Mouse (Mus musculus) MEL (cell line): ENCODE measurements around the gene Galnt3. TPM values are rescaled to one million over a fixed set of nuclear protein-coding genes. Genes with fewer than 3 reads are reported as not detected.

Experiments used
- DNase-seq: peaks from one replicate; pipeline ENCODE4 v3.0.0; 2011; ENCODE audit warnings: low read depth, low spot score
- H3K27ac ChIP-seq: 2 replicates; pipeline ENCODE4 v1.5.1; 2012; ENCODE audit warnings: low read depth, mild to moderate bottlenecking, control low read depth, low read length, moderate library complexity; ENCODE audit not compliant: control insufficient read depth
- H3K27me3 ChIP-seq, 2 experiments: fragments of 150-350 bp in 1 of 2; sonication (generic) in 1 of 2; 2 replicates each; pipeline ENCODE4 v1.6.1; 2012; ENCODE audit warnings: low read length in 2 of 2, mild to moderate bottlenecking in 2 of 2, improper control_type of control experiment in 1 of 2, moderate library complexity in 1 of 2; ENCODE audit not compliant: insufficient read depth in 2 of 2, control insufficient read depth in 1 of 2
- H3K36me3 ChIP-seq, 2 experiments: 2 replicates each; pipeline ENCODE4 v1.6.1; 2012 to 2014; ENCODE audit warnings: low read length in 2 of 2, improper control_type of control experiment in 1 of 2, inconsistent platforms in 1 of 2, mild to moderate bottlenecking in 1 of 2; ENCODE audit not compliant: insufficient read depth in 2 of 2, control insufficient read depth in 1 of 2
- H3K4me1 ChIP-seq, 2 experiments: fragments of 150-350 bp in 1 of 2; sonication (generic) in 1 of 2; 2 replicates each; pipeline ENCODE4 v1.6.1; 2012; ENCODE audit warnings: low read length in 2 of 2, improper control_type of control experiment in 1 of 2, mild to moderate bottlenecking in 1 of 2; ENCODE audit not compliant: insufficient read depth in 2 of 2, control insufficient read depth in 1 of 2
- H3K4me3 ChIP-seq, 2 experiments: fragments of 150-350 bp in 1 of 2; sonication (generic) in 1 of 2; 2 replicates each; pipeline ENCODE4 v1.5.1; 2012; ENCODE audit warnings: low read depth in 2 of 2, low read length in 2 of 2, mild to moderate bottlenecking in 2 of 2, moderate library complexity in 2 of 2, control low read depth in 1 of 2, improper control_type of control experiment in 1 of 2; ENCODE audit not compliant: control insufficient read depth in 1 of 2, insufficient read depth in 1 of 2
- H3K79me2 ChIP-seq: 2 replicates; pipeline ENCODE4 v1.6.1; 2012; ENCODE audit warnings: mild to moderate bottlenecking, low read length, moderate library complexity; ENCODE audit not compliant: control insufficient read depth, poor library complexity, insufficient read depth
- H3K9ac ChIP-seq: 2 replicates; pipeline ENCODE4 v1.6.1; 2012; ENCODE audit warnings: low read depth, mild to moderate bottlenecking, control low read depth, low read length, moderate library complexity; ENCODE audit not compliant: control insufficient read depth, poor library complexity, severe bottlenecking
- H3K9me3 ChIP-seq: fragments of 150-350 bp; sonication (generic); replicated peaks from 2 replicates; pipeline ENCODE4 v1.6.1; 2012; ENCODE audit warnings: mild to moderate bottlenecking, low read length, improper control_type of control experiment, moderate library complexity; ENCODE audit not compliant: insufficient read depth
- CHD1 ChIP-seq: IDR thresholded peaks from 2 replicates; pipeline ENCODE4 v1.6.1; 2012; ENCODE audit warnings: low read depth, mild to moderate bottlenecking, inconsistent platforms, low read length, improper control_type of control experiment
- ELF1 ChIP-seq: IDR thresholded peaks from 2 replicates; pipeline ENCODE4 v1.6.1; 2014; ENCODE audit warnings: low read depth, mild to moderate bottlenecking, inconsistent platforms, low read length, improper control_type of control experiment, moderate library complexity
- EP300 ChIP-seq, 2 experiments: IDR thresholded peaks; 2 replicates each; pipeline ENCODE4 v1.6.1; 2011; ENCODE audit warnings: improper control_type of control experiment in 2 of 2, low read length in 2 of 2, low read depth in 1 of 2, mild to moderate bottlenecking in 1 of 2
- ETS1 ChIP-seq: IDR thresholded peaks from 2 replicates; pipeline ENCODE4 v1.6.1; 2012; ENCODE audit warnings: low read depth, mild to moderate bottlenecking, inconsistent platforms, low read length, improper control_type of control experiment, moderate library complexity
- MAFK ChIP-seq: IDR thresholded peaks from 2 replicates; pipeline ENCODE4 v1.6.1; 2011; ENCODE audit warnings: low read depth, mild to moderate bottlenecking, low read length, improper control_type of control experiment, borderline replicate concordance
- MEF2A ChIP-seq: IDR thresholded peaks from 2 replicates; pipeline ENCODE4 v1.6.1; 2014; ENCODE audit warnings: low read depth, mild to moderate bottlenecking, inconsistent platforms, low read length, improper control_type of control experiment; ENCODE audit not compliant: poor library complexity, insufficient replicate concordance, severe bottlenecking; ENCODE audit errors: extremely low read depth
- MXI1 ChIP-seq: IDR thresholded peaks from 2 replicates; pipeline ENCODE4 v1.6.1; 2011; ENCODE audit warnings: mild to moderate bottlenecking, low read depth, low read length, improper control_type of control experiment
- MYC ChIP-seq: IDR thresholded peaks from 2 replicates; pipeline ENCODE4 v1.6.1; 2011; ENCODE audit warnings: low read depth, mild to moderate bottlenecking, low read length, improper control_type of control experiment, moderate library complexity
- NRF1 ChIP-seq: IDR thresholded peaks from 2 replicates; pipeline ENCODE4 v1.6.1; 2014; ENCODE audit warnings: low read depth, mild to moderate bottlenecking, inconsistent platforms, low read length, improper control_type of control experiment, moderate library complexity; ENCODE audit not compliant: poor library complexity, insufficient read depth, severe bottlenecking
- RAD21 ChIP-seq: IDR thresholded peaks from 2 replicates; pipeline ENCODE4 v1.6.1; 2011; ENCODE audit warnings: mild to moderate bottlenecking, low read depth, low read length, improper control_type of control experiment
- SIN3A ChIP-seq: IDR thresholded peaks from 2 replicates; pipeline ENCODE4 v1.6.1; 2012; ENCODE audit warnings: low read length, improper control_type of control experiment, inconsistent platforms
- SMC3 ChIP-seq: IDR thresholded peaks from 2 replicates; pipeline ENCODE4 v1.6.1; 2011; ENCODE audit warnings: low read depth, low read length, improper control_type of control experiment
- TAL1 ChIP-seq: IDR thresholded peaks from 2 replicates; pipeline ENCODE4 v1.6.1; 2012; ENCODE audit warnings: mild to moderate bottlenecking, inconsistent platforms, low read length, moderate library complexity, mixed read lengths
- TCF12 ChIP-seq: IDR thresholded peaks from 2 replicates; pipeline ENCODE4 v1.6.1; 2014; ENCODE audit warnings: low read depth, mild to moderate bottlenecking, inconsistent platforms, low read length, improper control_type of control experiment, moderate library complexity
- USF1 ChIP-seq: IDR thresholded peaks from 2 replicates; pipeline ENCODE4 v1.6.1; 2014; ENCODE audit warnings: low read depth, mild to moderate bottlenecking, inconsistent platforms, low read length, improper control_type of control experiment, moderate library complexity
- ZMIZ1 ChIP-seq: IDR thresholded peaks from 2 replicates; pipeline ENCODE4 v1.6.1; 2012; ENCODE audit warnings: low read depth, mild to moderate bottlenecking, inconsistent platforms, low read length, improper control_type of control experiment, moderate library complexity
- ZNF384 ChIP-seq: IDR thresholded peaks from 2 replicates; pipeline ENCODE4 v1.6.1; 2012; ENCODE audit warnings: low read depth, mild to moderate bottlenecking, inconsistent platforms, low read length, improper control_type of control experiment
- polyA plus RNA-seq, 2 experiments: library from polyadenylated mRNA; stranded (reverse) in 1 of 2; unstranded in 1 of 2; fragments of >175 nt in 1 of 2; fragments of >200 nt in 1 of 2; gene quantifications; 2 replicates each; pipeline versions ENCODE4 v1.2.1 to v1.2.4; 2012; ENCODE audit warnings: low replicate concordance in 2 of 2, low read depth in 1 of 2; ENCODE audit not compliant: insufficient read length in 2 of 2, insufficient read depth in 1 of 2, missing spikeins in 1 of 2
- total RNA-seq: library from RNA; depleted of rRNA; stranded (reverse); fragments of 300-350 nt; gene quantifications from 2 replicates; pipeline ENCODE4 v1.2.3, GENCODE M21; 2012

Gene Galnt3
- total and polyA plus RNA-seq, 3 experiments = not detected

DNA sequence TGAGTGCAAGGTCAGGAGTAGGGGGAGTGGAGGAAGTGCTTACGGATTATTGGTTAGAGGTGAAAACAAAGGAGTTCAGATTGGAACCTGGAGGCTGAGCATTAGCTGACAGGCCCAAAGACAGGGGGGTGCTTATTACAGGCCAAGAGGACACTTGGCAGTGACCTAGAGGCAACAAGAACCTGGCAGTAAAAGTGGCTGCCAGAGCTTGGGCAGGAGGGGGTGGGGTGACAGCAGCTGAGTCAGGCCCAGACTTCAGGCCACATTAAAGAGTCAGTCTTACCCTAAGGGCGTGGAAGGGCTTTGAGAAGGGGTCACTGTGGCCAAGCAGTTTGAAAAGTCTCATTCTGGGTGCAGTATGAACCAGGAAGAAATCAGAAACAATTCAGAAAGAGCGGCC is 7.1 kb downstream of the Galnt3 start:
- Histone ChIP-seq H3K36me3 (no peaks in the 10 kb centered on the region), H3K79me2 (no peaks in the 10 kb centered on the region), H3K9ac (no peak overlapping the region), H3K4me3 (no peak overlapping the region), H3K27me3 (no peaks in the 10 kb centered on the region), H3K27ac (no peak overlapping the region), H3K4me1 (no peaks in the 10 kb centered on the region), H3K9me3 (no peaks in the 10 kb centered on the region)
- TF ChIP-seq USF1 (no peak), MEF2A (no peak), SMC3 (no peak), MXI1 (no peak), RAD21 (no peak), EP300 (IDR thresholded peaks at IDR 0.05; ENCODE audit: low read depth in 1 of 2, low read length in 2 of 2) (no peak), MYC (no peak)
- DNase-seq = no peak

DNA sequence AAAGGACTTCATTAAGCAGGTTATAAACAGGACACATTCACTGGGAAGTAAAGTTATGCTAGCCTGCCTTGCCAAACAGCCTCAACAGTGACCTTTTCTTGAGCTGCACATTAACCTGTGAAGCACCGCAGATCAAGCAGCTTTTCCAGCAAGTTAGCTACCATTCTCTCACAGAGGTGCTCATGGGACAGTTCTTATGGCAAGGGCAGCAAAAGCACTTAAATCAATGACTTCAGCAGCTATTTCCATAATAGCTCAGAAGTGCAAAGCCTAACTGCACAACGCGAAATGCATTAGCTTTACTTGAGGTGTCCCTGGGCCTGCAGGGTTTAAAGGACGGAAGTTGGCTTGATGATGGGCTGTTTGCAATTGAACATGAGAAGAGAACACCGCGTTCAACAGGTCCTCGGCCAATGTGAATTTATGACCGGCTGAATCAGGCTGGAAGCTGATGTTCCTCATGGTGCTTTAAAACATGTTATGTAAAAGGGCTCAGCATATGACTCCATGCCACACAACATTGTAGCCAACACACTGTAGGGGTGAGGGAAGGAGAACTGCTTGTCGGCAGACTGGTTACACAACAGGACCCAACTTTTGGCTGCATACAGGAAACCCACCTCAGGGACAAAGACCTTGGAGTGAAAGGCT is 16.8 kb downstream of the Galnt3 start:
- H3K9ac ChIP-seq = no peak overlapping the region
- no peaks in the 10 kb centered on the region for H3K4me1 ChIP-seq
- no peaks in the 10 kb centered on the region for H3K9me3 ChIP-seq
- no peak overlapping the region for H3K4me3 ChIP-seq
- no peaks in the 10 kb centered on the region for H3K27me3 ChIP-seq
- no peak overlapping the region for H3K27ac ChIP-seq
- no peak for DNase-seq
- no peaks in the 10 kb centered on the region for H3K79me2 ChIP-seq
- no peaks in the 10 kb centered on the region for H3K36me3 ChIP-seq
- TF ChIP-seq MAFK = no peak
- no peak for TF ChIP-seq TAL1
- TF ChIP-seq EP300 (IDR thresholded peaks at IDR 0.05; ENCODE audit: low read depth in 1 of 2, low read length in 2 of 2) = no peak
- no peak for TF ChIP-seq TCF12
- no peak for TF ChIP-seq ETS1
- no peak for TF ChIP-seq MXI1
- TF ChIP-seq SIN3A = no peak
- no peak for TF ChIP-seq CHD1
- TF ChIP-seq NRF1 = no peak
- TF ChIP-seq ZNF384 = no peak
- TF ChIP-seq ELF1 = no peak
- no peak for TF ChIP-seq ZMIZ1
